Mouse (Mus musculus) left cerebral cortex, postnatal 36 days (tissue): ENCODE results near the gene Prrt4. TPM values are rescaled to one million over a fixed set of nuclear protein-coding genes. Genes with fewer than 3 reads are reported as not detected.

Experiments used
- DNase-seq, 2 experiments: peaks; one replicate each; pipeline ENCODE4 v3.0.0; 2021 to 2022; ENCODE audit warnings: low spot score in 2 of 2, mixed read lengths in 1 of 2
- intact Hi-C: fragments of 180-260 bp; cut with DNase I; formaldehyde crosslinking; loops from one replicate; pipeline ENCODE4 v1.15.1; 2025
- total RNA-seq, 2 experiments: library from RNA; stranded (reverse); gene quantifications; 2 replicates each; pipeline ENCODE4 v1.2.3; 2021

The Prrt4 gene
- total RNA-seq, 2 experiments from 2014 or later: 2.9 to 3.1 TPM

- intact Hi-C loops: no loop called here
- no peak for DNase-seq
Observed at GRCm38 (mm10) chr6:29200496-29200895, 21.1 kb upstream of the Prrt4 start.

DNA sequence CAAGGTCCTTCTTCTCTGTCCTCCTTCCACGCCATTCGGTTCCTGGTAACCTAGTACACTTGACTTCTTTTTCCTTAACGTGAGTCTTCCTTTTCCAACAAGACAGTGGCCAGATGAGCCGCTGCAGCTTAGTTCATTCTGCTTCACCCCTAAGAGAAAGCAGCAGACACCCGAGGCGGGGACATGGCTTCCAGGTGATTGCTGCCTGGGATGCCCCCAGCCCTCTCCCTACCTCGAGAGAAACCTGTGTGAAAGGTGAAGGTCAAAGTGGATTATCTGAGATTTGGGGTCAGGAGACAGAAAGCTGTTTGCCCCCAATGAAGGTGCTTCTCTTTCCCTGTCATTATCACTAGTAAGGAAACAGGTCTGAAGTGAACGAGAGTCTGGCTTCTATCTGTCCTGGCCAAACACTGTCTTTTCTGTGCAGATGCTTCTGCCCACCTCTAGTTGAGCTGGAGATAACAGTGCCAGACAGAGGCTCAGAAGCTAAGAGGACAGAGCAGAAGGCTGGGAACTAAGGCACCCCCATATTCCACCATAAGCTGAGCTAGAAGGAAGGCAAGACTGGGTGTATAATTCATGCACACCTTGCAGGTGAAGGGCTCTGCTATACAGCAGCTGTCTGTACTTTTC lies 20.0 kb upstream of the Prrt4 start:
- no peak for DNase-seq
- intact Hi-C loops: no loop called here

DNA sequence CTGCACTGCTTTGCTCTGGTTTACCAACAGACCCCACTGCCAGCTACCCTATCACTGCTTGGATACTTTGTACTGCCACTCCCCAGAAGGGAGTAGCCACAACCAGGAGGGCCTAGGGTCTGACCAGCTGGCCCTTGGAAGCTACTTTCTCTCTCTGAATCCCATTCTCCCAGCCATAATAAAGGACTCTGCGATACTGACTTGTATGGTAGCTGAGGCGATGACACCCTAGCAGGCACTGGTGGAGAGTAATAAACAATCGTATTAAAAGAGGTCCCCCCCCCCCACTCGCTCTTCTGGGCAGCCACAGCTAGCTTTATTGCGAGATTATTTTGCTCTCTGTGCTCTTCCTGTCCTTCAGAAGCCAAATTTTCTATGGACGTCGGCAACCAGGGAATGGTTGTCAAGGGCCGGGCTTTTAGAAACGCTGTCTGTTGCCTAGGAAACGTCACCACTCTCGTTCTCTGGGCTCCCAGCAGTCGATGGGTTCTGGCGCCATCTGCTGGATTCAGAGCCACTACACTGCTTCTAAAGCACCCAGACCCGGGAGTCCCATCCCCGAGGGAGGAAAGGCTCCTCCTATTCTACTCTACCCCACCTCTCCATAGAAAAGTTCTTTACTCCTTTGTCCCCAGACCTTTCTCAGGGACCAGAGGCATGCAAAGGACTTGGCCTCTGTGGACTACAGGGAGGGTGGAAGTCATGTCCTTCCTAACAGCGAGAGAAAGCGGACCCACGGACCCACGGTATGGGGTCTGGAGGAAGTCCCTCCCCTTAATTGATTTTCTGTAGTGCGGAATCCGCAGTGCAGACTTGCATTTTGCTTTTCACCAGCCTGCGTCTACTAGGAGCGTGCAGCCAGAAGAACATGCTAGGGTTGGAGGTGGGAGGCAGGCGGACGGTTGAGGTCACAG lies 19.2 kb upstream of the Prrt4 start:
- intact Hi-C loops: loop anchor here (1.0 kb wide), 1 partner anchor 32 kb away; no protein-coding TSS in a partner anchor
- peak; percentile 86 to 90 for DNase-seq

GRCm38 (mm10) chr6:29195846-29196698 lies 16.7 kb upstream of the Prrt4 start:
- no peak for DNase-seq
- intact Hi-C loops: no loop called here

DNA sequence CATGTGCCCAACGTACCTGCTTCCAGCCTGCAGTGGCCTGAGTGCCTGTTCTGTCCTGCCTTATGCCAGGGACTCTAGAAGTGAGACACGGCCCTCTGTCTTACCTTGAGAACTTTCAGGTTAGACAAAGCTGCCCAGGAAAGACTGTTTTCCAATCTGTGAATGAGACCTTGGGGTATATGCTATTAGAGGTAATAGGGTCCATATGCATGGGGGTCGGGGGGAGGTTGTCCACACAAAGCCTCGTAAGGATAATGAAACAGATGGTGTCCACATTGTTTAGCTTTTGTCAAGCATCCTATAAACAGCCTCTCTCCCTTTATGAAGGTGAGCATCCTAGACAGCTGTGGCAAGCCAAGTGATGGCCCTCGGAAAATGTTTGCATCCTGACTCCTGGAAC lies 15.8 kb upstream of the Prrt4 start:
- no peak for DNase-seq
- intact Hi-C loops: no loop called here

DNA sequence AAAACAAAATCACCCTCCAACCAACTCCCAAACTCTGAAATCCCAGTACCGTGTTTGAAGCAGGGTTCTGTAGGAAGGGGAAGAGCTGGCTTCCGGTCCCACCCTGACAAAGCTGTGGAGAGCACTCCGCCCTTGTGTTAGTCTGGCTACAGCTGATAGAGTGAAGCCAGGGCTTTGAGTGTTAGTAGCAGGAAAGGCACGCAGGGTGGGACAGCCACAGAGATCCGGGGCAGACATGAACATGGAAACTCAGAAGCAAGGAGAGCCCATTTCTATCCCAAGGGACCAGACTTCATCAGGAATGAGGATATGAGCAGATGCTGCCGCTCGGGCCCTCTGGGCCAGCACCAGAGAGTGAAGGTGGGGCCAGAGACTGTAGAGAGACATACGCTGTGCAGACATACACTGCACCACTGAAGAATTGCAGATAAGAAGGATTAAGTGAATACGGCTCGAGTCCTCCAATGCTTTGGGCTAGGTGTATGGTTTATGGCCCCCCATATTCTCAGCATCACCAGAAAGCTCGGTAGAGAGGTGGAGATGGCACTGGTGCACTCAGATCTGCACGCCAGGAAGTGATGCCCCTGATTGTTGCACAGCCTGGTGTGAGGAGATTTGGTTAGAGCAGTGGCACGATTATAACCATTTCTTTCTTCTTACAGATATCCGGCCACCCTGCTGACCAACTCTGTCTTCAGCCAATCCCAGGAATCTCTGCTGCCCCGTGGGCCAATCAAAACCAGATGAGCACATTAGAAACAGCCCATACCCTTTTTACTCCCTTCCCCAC lies 14.8 kb upstream of the Prrt4 start:
- intact Hi-C loops: no loop called here
- no peak for DNase-seq

DNA sequence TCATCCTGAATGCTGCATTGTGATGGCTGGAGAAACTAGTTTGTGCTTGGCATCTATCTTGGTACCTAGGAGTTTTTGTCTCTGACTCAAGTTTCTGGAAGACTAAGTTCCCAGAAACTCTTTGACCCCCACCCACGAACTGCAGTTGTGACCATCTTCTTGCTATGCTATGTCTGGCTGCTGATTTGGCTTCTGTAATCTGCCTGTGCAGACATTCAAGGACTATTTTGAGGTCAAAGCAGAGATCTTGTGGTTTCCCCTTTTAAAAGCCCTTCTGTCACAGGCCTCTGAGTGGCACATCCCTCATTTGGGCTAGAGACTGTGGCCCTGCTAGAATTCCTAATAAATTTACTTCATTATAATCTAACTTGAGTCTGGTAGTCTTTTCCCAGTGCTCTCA lies 8.6 kb upstream of the Prrt4 start:
- no peak for DNase-seq
- intact Hi-C loops: loop anchor here (10.0 kb wide), 1 partner anchor 157 kb away; the partner anchor contains the start of gene Calu

DNA sequence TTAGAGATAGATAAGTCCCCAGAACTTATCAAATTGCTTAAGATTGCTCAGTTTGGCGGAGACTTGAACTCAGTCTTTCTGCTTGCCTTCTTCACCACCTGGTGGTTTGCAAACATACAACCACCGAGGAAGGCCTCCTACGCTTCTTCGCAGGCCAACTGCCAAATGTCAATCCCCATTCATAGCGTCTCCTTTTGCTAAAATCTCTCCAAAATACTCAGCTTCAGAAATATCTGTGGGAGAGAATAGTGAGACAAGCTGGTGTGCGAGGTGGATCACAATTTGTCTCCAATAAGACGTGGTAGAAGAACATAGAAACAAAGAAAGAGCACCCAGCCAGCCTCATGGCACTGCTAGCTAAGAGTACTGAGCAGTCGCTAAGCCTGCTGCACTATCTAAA lies 459 bp upstream of the Prrt4 start:
- peak; percentile 45 to 54 for DNase-seq

DNA sequence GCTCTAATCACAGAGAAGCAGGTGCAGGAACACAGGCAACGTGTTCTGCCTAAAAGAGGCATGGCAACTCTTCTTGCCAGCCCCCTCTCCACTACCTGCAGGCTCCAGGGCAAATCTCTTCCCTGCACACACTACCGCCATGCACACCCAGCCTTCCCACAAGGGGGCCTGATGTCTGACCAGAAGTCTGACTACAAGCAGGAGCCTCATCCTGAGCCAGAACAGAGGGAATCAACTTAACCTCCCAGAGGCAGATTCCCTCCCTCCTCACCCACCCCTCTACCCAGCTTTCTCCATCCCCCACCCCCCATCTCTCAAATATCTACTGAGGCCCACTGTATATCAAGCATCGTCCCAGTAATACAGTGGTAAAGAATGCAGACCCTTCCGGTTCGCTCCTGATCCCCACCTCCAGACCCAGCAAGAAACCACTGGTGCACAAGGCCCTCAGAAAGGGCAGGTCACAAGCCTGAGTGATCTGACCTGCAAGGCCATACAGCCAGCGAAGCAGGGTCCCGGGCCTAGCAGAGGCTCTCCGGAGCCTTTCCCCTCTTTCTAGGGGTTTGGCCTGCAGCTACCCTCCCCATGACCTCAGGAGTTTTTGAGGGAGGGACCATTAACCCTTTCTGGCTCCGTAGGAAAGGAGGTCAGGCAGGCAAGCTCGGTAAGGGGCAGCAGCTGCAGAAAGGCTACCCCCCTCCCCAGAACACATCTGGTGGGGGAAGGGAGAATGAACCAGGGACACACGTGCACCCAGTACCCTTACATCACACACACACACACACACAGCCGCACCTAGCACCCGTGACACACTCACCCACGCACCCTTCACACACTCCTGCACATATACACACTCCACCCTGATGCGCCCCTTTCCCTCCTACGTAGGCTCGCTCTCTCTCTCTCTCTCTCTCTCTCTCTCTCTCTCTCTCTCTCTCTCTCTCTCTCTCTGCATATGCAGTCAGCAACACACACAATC lies 1.2 kb downstream of the Prrt4 start:
- intact Hi-C loops: no loop called here
- DNase-seq: no peak

More for the DNA sequence above, 459 bp upstream of the Prrt4 start:
- intact Hi-C loops: loop anchor here (10.0 kb wide), 1 partner anchor 165 kb away; the partner anchor contains the start of gene Calu

DNA sequence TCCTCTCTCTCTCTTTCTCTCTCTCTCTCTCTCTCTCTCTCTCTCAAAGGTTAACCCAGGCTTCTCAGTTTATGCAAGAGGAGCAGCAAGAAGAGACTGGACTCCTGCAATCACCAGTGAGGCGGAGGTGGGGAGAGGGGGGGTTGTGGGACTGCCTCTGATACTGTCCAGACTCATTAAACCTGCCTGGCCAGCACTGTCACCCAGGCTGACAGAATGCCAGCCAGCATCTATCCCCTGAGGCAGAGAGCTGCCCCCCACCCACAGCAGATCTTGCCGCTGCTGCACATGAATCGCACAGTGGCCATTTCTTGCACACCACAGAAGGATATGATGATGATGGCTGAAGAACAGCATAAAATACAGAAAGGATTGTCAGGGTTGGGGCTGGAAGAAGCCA lies 4.3 kb downstream of the Prrt4 start:
- DNase-seq: no peak
- intact Hi-C loops: no loop called here

DNA sequence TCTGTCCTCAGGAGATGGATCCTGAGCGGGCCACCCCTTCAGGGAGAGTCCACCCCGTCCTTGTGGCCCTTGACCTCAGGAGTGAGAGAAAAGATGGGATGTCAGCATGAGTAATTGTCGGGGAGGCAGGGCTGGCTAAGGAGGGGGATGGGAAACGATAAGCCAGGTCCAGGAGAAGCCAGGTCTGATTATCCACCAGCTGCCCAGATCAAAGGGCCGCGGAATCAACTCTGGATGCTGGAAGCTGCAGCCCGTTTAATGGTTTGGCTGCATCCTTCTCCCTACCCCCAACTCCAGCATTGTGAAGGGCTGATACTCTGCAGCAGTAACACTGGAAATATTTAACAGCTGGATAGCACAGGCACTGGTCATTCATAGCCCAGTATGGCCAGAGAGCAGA lies 5.0 kb downstream of the Prrt4 start:
- intact Hi-C loops: no loop called here
- no peak for DNase-seq

GRCm38 (mm10) chr6:29170952-29171388 lies 8.4 kb downstream of the Prrt4 start:
- peak; percentile 75 to 76 for DNase-seq
- intact Hi-C loops: no loop called here

DNA sequence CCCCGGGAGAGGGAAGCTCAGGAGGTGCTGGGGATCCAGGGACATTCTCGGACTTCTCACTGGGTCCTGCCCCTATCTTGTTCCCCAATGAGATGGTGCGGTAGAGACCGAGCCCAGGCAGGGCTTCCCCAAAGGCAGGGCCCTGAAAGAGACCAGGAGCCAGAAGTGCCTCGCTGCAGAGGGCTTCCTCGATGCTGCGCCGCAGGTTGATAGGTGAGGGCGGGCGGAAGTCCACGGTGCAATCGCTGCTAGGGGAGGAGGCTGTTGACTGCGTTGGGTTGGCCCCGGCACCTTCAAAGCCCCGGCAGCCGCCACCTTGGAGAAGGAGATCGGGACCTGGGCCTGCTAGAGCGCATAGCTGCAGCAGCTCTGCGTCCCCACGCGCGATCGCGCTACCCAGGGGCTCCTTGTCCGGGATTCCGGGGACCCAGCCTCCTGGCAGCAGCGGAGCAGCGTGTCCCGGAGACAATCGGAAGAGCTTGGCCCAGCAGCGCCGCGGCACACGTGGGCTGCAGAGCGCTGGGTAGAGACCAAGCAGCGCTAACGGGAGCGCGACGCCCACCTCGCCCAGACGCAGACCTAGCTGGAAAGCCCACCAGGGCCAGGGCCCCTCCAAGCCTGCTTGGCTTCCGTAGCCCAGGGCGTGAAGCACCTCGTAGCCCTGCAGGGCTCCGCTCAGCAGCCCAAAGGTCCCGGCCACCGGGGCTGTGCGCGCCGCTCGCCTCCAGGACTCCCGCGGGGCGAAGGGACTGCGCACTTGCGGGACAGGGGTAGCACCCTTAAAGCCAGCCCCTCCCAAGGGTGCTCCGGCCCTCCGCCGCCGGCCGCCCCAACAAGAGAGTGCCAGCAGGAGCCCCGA lies 9.1 kb downstream of the Prrt4 start:
- intact Hi-C loops: no loop called here
- DNase-seq: peak; percentile 28 to 32

- intact Hi-C loops: no loop called here
- no peak for DNase-seq
Observed at GRCm38 (mm10) chr6:29169675-29170062, 9.7 kb downstream of the Prrt4 start.

DNA sequence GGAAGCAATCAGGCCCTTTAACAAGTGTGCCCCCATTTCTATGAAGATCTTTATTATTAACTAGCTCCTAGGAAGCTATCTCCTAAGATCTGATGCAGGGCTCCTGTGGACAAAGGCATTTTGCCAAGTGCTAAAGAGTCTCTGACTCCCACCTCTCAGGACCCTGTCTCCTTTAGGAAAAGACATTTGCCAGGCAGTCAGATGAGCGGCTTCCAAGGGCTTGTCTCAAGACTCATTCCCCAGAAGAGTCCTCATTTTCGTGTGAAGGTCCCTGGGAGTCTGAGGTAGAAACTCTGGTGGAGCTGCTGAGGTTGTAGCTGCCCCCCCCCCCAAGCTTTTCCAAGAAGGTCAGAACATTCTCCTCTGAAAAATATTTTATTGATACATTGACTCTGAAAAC lies 10.5 kb downstream of the Prrt4 start:
- intact Hi-C loops: no loop called here
- DNase-seq: no peak

GRCm38 (mm10) chr6:29166196-29166595 lies 13.2 kb downstream of the Prrt4 start:
- intact Hi-C loops: loop anchor here (1.0 to 2.0 kb wide), 2 partner anchors 32 to 113 kb away; partner anchors contain the start of gene Fam71f2
- peak in 1 of 2 experiments; percentile 36 for DNase-seq
